Mouse (Mus musculus) bone marrow, adult 2 months (tissue): ENCODE results near the gene Zbtb12.
A peak's percentile ranks its signal among the peaks of the same experiment; 100 is the strongest.

Experiments used
- CTCF ChIP-seq: fragments of 200-500 bp; IDR thresholded peaks from 2 replicates; pipeline ENCODE4 v1.5.1; 2011; ENCODE audit warnings: low read length, control low read depth; ENCODE audit not compliant: control insufficient read depth, insufficient read depth
- POLR2A ChIP-seq: fragments of 200-500 bp; IDR thresholded peaks from 2 replicates; pipeline ENCODE4 v1.6.1; 2011; ENCODE audit warnings: low read depth, mild to moderate bottlenecking, control low read depth, low read length, borderline replicate concordance; ENCODE audit not compliant: control insufficient read depth

DNA sequence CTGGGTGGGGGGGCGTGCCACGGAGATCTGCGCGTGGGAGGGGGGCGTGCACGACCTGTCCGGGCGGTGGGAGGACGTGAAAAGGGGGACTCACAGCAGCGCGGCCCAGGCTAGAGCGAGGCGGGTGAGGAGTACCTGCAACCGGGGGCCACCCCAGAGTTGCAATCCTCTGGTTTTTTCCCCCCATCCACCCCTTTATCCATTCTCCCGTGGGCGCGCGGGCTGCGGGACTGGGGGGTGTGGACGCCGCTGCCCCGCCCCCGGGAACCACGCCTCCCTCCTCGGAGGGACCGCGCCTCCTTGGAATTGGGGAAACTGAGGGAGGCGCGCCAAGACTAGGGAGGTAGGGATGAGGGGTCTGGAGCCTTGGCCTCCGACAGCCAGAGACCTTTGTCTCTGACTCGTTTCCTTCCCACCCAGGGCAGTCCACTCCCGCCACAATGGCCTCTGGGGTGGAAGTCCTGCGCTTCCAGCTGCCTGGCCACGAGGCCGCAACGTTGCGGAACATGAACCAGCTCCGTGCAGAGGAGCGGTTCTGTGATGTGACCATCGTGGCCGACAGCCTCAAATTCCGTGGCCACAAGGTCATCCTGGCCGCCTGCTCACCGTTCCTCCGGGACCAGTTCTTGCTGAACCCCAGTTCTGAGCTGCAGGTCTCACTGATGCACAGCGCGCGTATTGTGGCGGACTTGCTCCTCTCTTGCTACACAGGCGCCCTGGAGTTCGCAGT, 15.7 kb downstream of the Zbtb12 start:
- TF ChIP-seq CTCF (no peak), POLR2A (0 out of 2 replicates have a peak, but pooled peaks have one; percentile 40)
